Mouse (Mus musculus) CD4-positive, CD25-positive, alpha-beta regulatory T cell, adult 4 months (primary cell): ENCODE measurements around the gene Serinc3. TPM values are rescaled to one million over a fixed set of nuclear protein-coding genes. Genes with fewer than 3 reads are reported as not detected.
"Not testable (repeated sequence)": the region's sequence is repeated elsewhere in the genome, so short reads cannot be mapped to it uniquely, and the experiment has no call there.

Experiments used
- ATAC-seq: one replicate; pipeline ENCODE4 v1.8.0; 2017
- polyA plus RNA-seq, 2 experiments: library from polyadenylated mRNA; unstranded; fragments of 100-300 nt; shearing (Covaris generic); gene quantifications; one replicate each; pipeline ENCODE4 v1.2.1; 2017

Gene Serinc3
- polyA plus RNA-seq, 2 experiments from 2014 or later, result 131 to 203 TPM

- ATAC-seq, result no peak
Measured at GRCm38 (mm10) chr2:163662076-163662475, 17.1 kb upstream of the Serinc3 start.

DNA sequence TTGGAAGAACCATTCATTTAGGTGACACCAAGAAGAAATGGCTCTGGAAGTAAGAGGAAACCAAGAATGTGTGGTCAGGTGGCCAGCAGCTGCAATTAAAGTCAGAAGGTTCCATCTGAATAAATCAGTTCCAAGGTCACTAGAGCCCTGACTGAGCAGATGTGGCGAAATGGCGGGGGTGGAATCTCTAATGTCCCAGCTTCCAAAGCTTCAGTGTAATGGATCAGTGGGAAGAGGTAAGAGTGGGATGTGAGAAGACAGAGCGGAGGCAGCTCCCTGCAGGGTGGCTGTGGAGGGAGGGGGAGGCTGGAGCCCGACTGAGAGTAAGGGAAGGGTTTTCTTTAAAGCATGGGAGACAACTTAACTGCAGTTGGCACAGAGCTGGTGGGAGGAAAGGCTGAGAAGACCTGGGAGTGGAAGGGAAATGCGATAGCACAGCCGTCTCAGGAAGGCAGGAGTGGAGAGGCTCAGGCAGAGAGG is 16.5 kb upstream of the Serinc3 start:
- no peak for ATAC-seq

- no peak for ATAC-seq
Measured at GRCm38 (mm10) chr2:163660103-163660701, 15.3 kb upstream of the Serinc3 start.

DNA sequence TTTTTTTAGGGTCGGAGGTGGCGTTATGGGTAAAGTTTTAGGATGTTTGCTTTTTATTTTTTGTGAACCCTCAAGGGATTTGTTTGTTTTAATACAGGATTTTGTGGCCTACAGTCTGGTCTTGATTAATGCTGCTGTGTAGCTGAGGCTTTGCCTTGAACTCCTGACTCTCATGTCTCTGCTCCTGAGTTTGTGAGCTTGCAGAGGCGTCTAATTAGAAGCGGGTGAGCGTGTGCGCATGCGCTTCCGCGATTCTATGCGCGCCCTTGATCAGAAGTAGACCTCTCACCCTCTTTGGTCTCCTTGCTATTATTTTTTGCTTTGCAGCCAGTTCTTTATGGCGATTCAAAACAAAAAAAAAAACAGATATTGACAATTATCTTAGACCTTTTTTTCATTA is 14.5 kb upstream of the Serinc3 start:
- ATAC-seq, result no peak

- ATAC-seq, result peak; percentile 6
Measured at GRCm38 (mm10) chr2:163658941-163659340, 14.0 kb upstream of the Serinc3 start.

- ATAC-seq, result peak; percentile 96
Measured at GRCm38 (mm10) chr2:163657975-163658886, 13.3 kb upstream of the Serinc3 start, which contains the start of gene Pkig. Pkig (plus strand) TSS chr2:163658386.

- ATAC-seq, result no peak
Measured at GRCm38 (mm10) chr2:163657486-163657885, 12.6 kb upstream of the Serinc3 start.

- ATAC-seq, result not testable (repeated sequence)
Measured at GRCm38 (mm10) chr2:163655699-163656098, 10.8 kb upstream of the Serinc3 start.

DNA sequence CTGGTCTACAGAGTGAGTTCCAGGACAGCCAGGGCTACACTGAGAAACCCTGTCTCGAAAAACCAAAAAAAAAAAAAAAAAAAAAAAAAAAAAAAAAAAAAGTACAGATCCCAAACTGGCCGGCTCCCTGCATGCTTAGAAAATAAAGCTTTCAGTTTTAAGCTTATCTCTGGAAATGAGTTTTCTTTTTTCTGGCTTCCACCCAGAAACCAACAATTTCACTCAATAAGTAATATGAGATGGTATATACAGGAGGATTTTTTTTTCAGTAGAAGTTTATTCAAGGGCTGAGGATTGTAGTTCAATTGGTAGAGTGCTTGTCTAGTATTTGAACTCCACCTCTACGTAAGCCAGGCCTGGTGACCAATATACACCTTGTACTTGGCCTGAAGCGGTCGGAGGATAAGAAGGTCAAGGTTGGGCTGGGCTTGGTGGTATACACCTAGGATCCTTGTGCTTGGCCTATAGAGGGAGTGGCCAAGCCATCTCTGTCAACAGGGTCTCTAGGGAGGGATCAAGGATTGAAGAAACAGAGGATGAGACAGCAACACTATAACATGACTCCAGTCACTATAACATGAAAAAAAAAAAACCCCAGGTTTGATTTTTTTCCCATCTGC is 1.6 kb upstream of the Serinc3 start:
- ATAC-seq, result no peak

- ATAC-seq, result no peak
Measured at GRCm38 (mm10) chr2:163645700-163646460, 949 bp upstream of the Serinc3 start.

DNA sequence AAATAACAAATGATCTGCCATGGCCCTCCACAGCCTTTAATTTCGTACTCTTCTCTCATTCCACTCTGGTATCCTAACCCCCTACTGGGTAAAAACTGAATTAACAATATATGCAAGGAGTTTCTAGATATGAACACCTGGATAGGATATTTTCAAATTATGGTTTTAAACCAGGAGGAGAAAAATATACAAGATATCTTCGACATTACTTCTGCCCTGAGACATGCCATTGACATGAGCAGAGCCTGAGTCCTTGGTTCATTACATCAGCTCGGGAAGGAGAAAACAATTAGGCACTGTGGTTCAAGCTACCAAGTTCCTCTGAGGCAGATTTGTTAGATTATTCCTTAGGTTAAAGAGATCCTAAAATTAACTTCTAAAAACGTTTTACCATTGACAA is 884 bp downstream of the Serinc3 start:
- ATAC-seq, result no peak

- ATAC-seq, result no peak
Measured at GRCm38 (mm10) chr2:163643576-163643971, 1.4 kb downstream of the Serinc3 start.

DNA sequence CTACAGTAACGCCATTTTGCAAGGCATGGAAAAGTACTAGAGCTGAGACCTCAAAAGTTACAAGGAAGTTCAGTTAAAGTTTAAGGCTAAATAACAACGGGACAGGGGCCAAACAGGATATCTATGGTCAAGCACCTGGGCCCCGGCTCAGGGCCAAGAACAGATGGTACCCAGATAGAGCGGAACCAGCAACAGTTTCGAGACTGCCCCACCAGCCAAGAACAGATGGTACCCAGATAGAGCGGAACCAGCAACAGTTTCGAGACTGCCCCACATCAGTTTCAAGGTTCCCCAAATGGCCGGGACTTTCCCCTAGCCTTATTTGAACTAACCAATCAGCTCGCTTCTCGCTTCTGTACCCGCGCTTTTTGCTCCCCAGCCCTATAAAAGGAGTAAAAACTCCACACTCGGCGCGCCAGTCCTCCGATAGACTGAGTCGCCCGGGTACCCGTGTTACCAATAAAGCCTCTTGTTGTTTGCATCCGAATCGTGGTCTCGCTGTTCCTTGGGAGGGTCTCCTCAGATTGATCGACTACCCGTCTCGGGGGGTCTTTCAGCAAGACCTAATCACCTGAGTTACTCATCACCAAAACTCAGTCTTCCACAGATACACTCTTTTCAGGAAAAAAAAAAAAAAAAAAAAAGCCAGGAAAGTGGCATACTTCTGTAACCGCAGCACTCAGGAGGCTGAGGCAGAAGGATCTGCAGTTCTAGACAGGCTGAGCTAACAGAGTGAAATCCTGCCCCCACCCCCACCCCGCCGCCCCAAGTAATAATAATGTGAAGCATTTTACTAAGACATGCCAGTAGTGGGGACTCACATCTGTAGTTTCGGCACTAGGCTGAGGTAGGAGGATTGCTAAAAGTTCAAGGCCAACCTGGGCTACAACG is 2.0 kb downstream of the Serinc3 start:
- ATAC-seq, result peak; percentile 52

DNA sequence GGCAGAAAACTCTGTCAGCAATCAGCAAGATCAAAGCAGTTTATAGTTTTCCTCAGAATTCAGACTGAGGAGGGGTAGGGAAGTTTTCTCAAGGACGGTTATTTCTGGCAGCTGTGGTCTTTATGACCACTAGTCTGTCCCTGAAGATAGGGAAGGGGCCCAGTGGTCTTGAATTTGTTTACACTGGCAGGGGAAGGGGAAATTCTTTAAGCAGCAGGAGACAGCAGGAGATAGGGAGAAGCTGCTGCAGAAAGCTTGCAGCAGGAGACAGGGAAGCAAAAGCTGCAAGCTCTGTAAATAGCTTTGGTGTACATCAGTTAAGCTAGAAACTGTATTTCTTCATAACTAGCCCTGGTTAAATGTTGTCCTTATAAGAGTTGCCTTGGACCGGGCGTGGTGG is 3.2 kb downstream of the Serinc3 start:
- no peak for ATAC-seq

DNA sequence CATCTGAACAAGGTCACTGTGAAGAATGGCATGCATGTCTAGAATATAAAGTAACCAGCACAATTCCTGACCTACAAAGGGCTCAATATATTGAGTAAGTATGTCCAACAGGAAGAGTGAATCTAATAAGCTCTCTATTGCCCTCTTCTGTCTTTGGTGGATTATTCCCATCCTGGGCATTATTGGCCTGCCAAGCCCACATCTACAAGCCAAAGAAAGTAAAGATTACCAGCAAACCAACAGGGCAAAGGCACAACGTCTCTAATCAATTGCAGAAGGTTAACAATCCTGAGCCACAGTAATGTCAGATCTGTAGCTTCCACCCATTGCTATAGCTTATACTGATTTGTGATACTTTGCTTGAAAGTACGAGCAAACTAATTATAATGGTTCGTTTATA is 4.4 kb downstream of the Serinc3 start:
- no peak for ATAC-seq

- ATAC-seq, result no peak
Measured at GRCm38 (mm10) chr2:163637655-163638266, 7.2 kb downstream of the Serinc3 start.

DNA sequence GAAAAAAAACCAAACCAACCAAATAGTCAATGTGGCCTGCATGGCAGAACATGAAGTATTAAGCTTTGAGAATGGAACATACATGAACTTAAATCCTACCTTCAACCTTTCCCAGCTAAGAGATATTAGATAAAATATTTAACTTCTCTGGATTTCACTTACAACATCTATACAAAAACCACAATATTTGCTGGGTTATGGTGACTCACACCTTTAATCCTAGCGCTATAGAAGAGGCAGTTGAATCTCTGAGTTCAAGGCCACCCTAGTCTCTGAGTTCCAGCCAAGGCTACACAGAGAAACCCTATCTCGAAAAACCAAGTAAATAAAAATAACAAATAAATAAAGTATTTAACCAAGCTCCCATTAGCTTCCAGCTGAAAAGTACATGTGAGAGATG is 8.9 kb downstream of the Serinc3 start:
- ATAC-seq, result no peak

GRCm38 (mm10) chr2:163634211-163634610 is 10.7 kb downstream of the Serinc3 start:
- no peak for ATAC-seq

DNA sequence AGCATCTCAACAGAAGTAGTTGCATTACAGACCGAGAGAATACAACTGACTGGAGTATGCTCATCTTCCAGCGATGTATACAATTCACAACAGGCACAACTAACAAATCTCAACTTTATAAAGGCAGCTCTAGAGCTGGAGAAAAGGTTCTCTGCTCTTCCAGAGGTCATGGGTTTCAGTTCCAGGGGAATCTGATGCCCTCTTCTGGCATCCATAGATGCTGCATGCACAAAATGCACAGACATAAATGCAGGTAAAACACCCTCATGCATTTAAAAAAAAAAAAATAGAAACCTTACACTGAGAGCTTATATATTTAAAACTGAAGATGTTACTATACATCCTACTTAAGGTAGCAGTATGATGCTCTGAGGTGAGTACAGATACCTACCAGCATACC is 13.2 kb downstream of the Serinc3 start:
- no peak for ATAC-seq

GRCm38 (mm10) chr2:163631223-163631622 is 13.7 kb downstream of the Serinc3 start:
- ATAC-seq, result no peak

DNA sequence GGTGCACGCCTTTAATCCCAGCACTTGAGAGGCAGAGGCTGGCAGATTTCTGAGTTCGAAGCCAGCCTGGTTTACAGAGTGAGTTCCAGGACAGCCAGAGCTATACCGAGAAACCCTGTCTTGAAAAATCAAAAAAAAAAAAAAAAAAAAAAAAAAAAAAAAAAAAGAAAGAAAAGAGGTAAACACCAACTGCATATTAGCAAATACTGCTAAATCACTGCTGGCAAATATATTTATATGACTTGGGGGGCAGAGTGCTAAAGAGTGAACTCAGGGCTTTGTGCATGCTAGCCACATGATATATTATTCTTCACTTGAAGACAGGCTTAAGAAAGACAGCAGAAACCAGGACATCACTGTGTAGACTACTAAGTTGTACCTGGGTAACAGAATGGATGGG is 23.5 kb downstream of the Serinc3 start:
- not testable (repeated sequence) for ATAC-seq
